13 mouse cellular contexts compared by ENCODE assay signal in the genomic region with DNA sequence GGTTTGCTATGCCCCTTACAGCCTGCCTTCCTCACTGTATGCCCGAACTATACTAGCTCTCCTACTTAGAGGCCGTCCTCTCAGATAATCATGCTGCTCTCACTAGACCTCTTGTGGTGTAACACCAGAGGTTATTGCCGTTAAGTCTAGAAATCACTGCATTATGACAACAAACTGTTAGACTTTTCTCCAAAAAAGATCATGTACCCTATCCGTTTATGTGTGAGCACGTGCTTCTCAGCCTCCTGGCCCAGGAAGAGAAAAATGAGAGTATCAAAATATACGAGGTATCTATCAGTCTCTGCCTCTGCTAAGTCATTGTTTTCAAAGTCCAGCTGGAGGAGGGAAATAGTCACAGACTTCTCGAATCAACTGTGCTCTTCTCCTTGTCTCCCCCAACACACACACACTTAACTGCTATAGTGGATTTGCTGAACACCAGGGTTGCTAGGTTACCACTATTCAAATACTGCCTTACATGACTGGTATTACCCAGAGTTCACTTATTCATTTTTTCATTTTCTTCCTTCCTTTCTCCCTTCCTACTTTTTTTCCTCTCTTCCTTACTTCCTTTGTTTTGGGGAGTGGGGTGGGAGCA. TPM values are rescaled to one million over a fixed set of nuclear protein-coding genes. Genes with fewer than 3 reads are reported as not detected.
DNase-seq lines count a peak whose midpoint lies in the region; ATAC-seq and TF ChIP-seq lines count a peak whose summit lies in the region.
"Had no signal": no experiment of that assay in that cellular context is flagged by ENCODE, and none has a peak within 500 bp of the region (broad histone marks: within the 10 kb centered on the region; RNA-seq: fewer than 3 reads in every experiment).

No protein-coding gene starts in this region.

- H3K4me3 ChIP-seq in gastrocnemius, adult 2 months: peak overlapping the region; percentile 11; the same call in 1 of the 2 replicates
- H3K4me3 ChIP-seq in liver, embryonic 11.5 days (ENCODE audit: low read depth, low read length): no peak overlapping the region
- no peak overlapping the region for H3K4me3 ChIP-seq in liver, postnatal 0 days (ENCODE audit: low read depth, low read length)
- no peak overlapping the region for H3K4me3 ChIP-seq in forebrain, embryonic 15.5 days
- no peak overlapping the region for H3K4me3 ChIP-seq in midbrain, embryonic 16.5 days (ENCODE audit: low read depth, low read length)
- H3K4me3 ChIP-seq: layer of hippocampus, adult 2 months had no signal

- H3K9me3 ChIP-seq in liver, embryonic 11.5 days (ENCODE audit: control insufficient read depth, low read length): no peaks in the 10 kb centered on the region
- no peaks in the 10 kb centered on the region for H3K9me3 ChIP-seq in liver, postnatal 0 days (ENCODE audit: low read length)
- H3K9me3 ChIP-seq in forebrain, embryonic 15.5 days: no peaks in the 10 kb centered on the region
- no peaks in the 10 kb centered on the region for H3K9me3 ChIP-seq in midbrain, embryonic 16.5 days (replicated peaks; ENCODE audit: control insufficient read depth, low read length, poor library complexity, severe bottlenecking)

- WGBS in liver, embryonic 11.5 days: 34% methylated on average over 7 of the region's 7 CpGs
- 39% methylated on average over 7 of the region's 7 CpGs for WGBS in liver, postnatal 0 days (ENCODE audit: insufficient replicate concordance)
- 38% methylated on average over 7 of the region's 7 CpGs for WGBS in forebrain, embryonic 15.5 days
- WGBS in midbrain, embryonic 16.5 days: 40% methylated on average over 7 of the region's 7 CpGs

- TF ChIP-seq CTCF in gastrocnemius, adult 2 months (IDR thresholded peaks at IDR 0.05): no peak
- no peak for TF ChIP-seq CTCF in liver, postnatal 0 days (IDR thresholded peaks at IDR 0.05; ENCODE audit: low read depth)

- H3K4me1 ChIP-seq in liver, embryonic 11.5 days (replicated peaks; ENCODE audit: control insufficient read depth, insufficient read depth, low read length): peaks cover 18% of the 10 kb centered on the region
- H3K4me1 ChIP-seq in liver, postnatal 0 days (ENCODE audit: insufficient read depth): no peaks in the 10 kb centered on the region
- H3K4me1 ChIP-seq in forebrain, embryonic 15.5 days: peaks cover 24% of the 10 kb centered on the region
- peaks cover 13% of the 10 kb centered on the region for H3K4me1 ChIP-seq in midbrain, embryonic 16.5 days (ENCODE audit: control insufficient read depth, insufficient read depth, low read length)

- intact Hi-C loops in gastrocnemius, adult 2 months (cut with DNase I): no loop called here

- no peak overlapping the region for H3K9ac ChIP-seq in liver, embryonic 11.5 days (ENCODE audit: low read depth, low read length)
- no peak overlapping the region for H3K9ac ChIP-seq in liver, postnatal 0 days (replicated peaks)
- H3K9ac ChIP-seq in forebrain, embryonic 15.5 days (replicated peaks): no peak overlapping the region
- H3K9ac ChIP-seq in midbrain, embryonic 16.5 days (ENCODE audit: low read depth, low read length): no peak overlapping the region

- H3K36me3 ChIP-seq in liver, embryonic 11.5 days (ENCODE audit: control insufficient read depth, insufficient read depth, low read length): no peaks in the 10 kb centered on the region
- H3K36me3 ChIP-seq in liver, postnatal 0 days (replicated peaks; ENCODE audit: insufficient read depth, low read length): no peaks in the 10 kb centered on the region
- H3K36me3 ChIP-seq in forebrain, embryonic 15.5 days: no peaks in the 10 kb centered on the region
- H3K36me3 ChIP-seq in midbrain, embryonic 16.5 days (ENCODE audit: control insufficient read depth, insufficient read depth, low read length): no peaks in the 10 kb centered on the region

- no peak for DNase-seq in gastrocnemius, adult 2 months
- DNase-seq in gastrocnemius, adult 18-20 months (ENCODE audit: low spot score): no peak
- DNase-seq in liver, embryonic 11.5 days (ENCODE audit: low spot score): no peak
- no peak for DNase-seq in liver, postnatal 0 days
- no peak for DNase-seq in frontal cortex, postnatal 10 days (ENCODE audit: low spot score in 2 of 2)
- no peak for DNase-seq in thymus, adult 18-20 months

- TF ChIP-seq EP300 in liver, postnatal 0 days (IDR thresholded peaks at IDR 0.05; ENCODE audit: low read depth): no peak

- peak overlapping the region; percentile 61 for H3K27ac ChIP-seq in gastrocnemius, adult 2 months
- H3K27ac ChIP-seq in liver, embryonic 11.5 days (ENCODE audit: low read depth, low read length): no peak overlapping the region
- no peak overlapping the region for H3K27ac ChIP-seq in liver, postnatal 0 days (ENCODE audit: low read depth)
- H3K27ac ChIP-seq in forebrain, embryonic 15.5 days (replicated peaks): peak overlapping the region; percentile 63
- no peak overlapping the region for H3K27ac ChIP-seq in midbrain, embryonic 16.5 days (ENCODE audit: low read length)
- H3K27ac ChIP-seq: layer of hippocampus, adult 2 months had no signal

- H3K4me2 ChIP-seq in liver, embryonic 11.5 days: peak overlapping the region; percentile 1; the same call in 1 of the 2 replicates
- H3K4me2 ChIP-seq in liver, postnatal 0 days (ENCODE audit: low read depth, low read length): no peak overlapping the region
- H3K4me2 ChIP-seq in forebrain, embryonic 15.5 days (replicated peaks): no peak overlapping the region
- no peak overlapping the region; the same call in 1 of the 2 replicates for H3K4me2 ChIP-seq in midbrain, embryonic 16.5 days (ENCODE audit: low read length)

- H3K27me3 ChIP-seq in liver, embryonic 11.5 days (replicated peaks; ENCODE audit: control insufficient read depth, insufficient read depth, low read length): no peaks in the 10 kb centered on the region; the same call in 1 of the 2 replicates
- H3K27me3 ChIP-seq in liver, postnatal 0 days (ENCODE audit: insufficient read depth, low read length): peaks cover 14% of the 10 kb centered on the region; the same call in 1 of the 2 replicates
- no peaks in the 10 kb centered on the region for H3K27me3 ChIP-seq in forebrain, embryonic 15.5 days
- no peaks in the 10 kb centered on the region for H3K27me3 ChIP-seq in midbrain, embryonic 16.5 days (ENCODE audit: control insufficient read depth, insufficient read depth, low read depth, low read length)

- no peak for ATAC-seq in liver, embryonic 11.5 days (replicated peaks; ENCODE audit: low FRiP score)
- ATAC-seq in liver, postnatal 0 days: no peak
- ATAC-seq in forebrain, embryonic 15.5 days (replicated peaks): peak; percentile 41
- peak; percentile 61; the same call in 1 of the 2 replicates for ATAC-seq in midbrain, embryonic 16.5 days
- ATAC-seq: hindbrain, embryonic 16.5 days had no signal

RNA-seq across cellular contexts. Expression of a gene that starts 5.8 kb away (rescaled TPM):
- 10 to 100 TPM; 49.4 to 54.1 TPM for total RNA-seq in gastrocnemius, adult 2 months (2021)
- total RNA-seq in gastrocnemius, adult 18-20 months (2021): 10 to 100 TPM; 46.3 to 47.4 TPM
- 17.4 and 18.0 TPM in 2 replicates for polyA plus RNA-seq in liver, embryonic 11.5 days (2014; fragmentation: Nextera tagmentation; extraction: Ambion mirVana)
- 4.7 and 5.0 TPM in 2 replicates for polyA plus RNA-seq in liver, postnatal 0 days (2015; fragmentation: Nextera tagmentation; extraction: Ambion mirVana)
- 23.4 and 24.7 TPM in 2 replicates for polyA plus RNA-seq in forebrain, embryonic 15.5 days (2015; fragmentation: Nextera tagmentation; extraction: Ambion mirVana)
- 15.2 and 15.4 TPM in 2 replicates for polyA plus RNA-seq in midbrain, embryonic 16.5 days (2015; fragmentation: Nextera tagmentation; extraction: Ambion mirVana)

RNA-seq across cellular contexts. Expression of a gene that starts 13.7 kb away (rescaled TPM):
- not detected for total RNA-seq in gastrocnemius, adult 2 months (2021)
- not detected for total RNA-seq in gastrocnemius, adult 18-20 months (2021)
- polyA plus RNA-seq in liver, embryonic 11.5 days (2014; fragmentation: Nextera tagmentation; extraction: Ambion mirVana): not detected in 2 replicates
- not detected in 2 replicates for polyA plus RNA-seq in liver, postnatal 0 days (2015; fragmentation: Nextera tagmentation; extraction: Ambion mirVana)
- not detected in 2 replicates for polyA plus RNA-seq in forebrain, embryonic 15.5 days (2015; fragmentation: Nextera tagmentation; extraction: Ambion mirVana)
- polyA plus RNA-seq in midbrain, embryonic 16.5 days (2015; fragmentation: Nextera tagmentation; extraction: Ambion mirVana): not detected in 2 replicates
- total RNA-seq: layer of hippocampus, adult 2 months; liver, adult 2 months; monocyte, adult 5-6 weeks had no signal
- polyA plus RNA-seq: cortical plate, adult 2 months; hindbrain, embryonic 16.5 days; liver, adult 2 months had no signal

Comparison
In these comparisons a context has a peak if more than half of its experiments do, and no peak if none do; other contexts are left out.
1. H3K27ac ChIP-seq: peak in gastrocnemius, adult 2 months (single experiment) and forebrain, embryonic 15.5 days (single experiment); none in liver, embryonic 11.5 days (single experiment), liver, postnatal 0 days (single experiment) and midbrain, embryonic 16.5 days (single experiment).
2. ATAC-seq: peak in forebrain, embryonic 15.5 days (single experiment) and midbrain, embryonic 16.5 days (single experiment); none in liver, embryonic 11.5 days (single experiment) and liver, postnatal 0 days (single experiment).